Mouse (Mus musculus) cerebellum, adult 18-20 months (tissue): ENCODE measurements around the gene Nsg1.

Source experiments
- DNase-seq, 2 experiments: peaks; one replicate each; pipeline ENCODE4 v3.0.0; 2021

The Nsg1 gene

DNA sequence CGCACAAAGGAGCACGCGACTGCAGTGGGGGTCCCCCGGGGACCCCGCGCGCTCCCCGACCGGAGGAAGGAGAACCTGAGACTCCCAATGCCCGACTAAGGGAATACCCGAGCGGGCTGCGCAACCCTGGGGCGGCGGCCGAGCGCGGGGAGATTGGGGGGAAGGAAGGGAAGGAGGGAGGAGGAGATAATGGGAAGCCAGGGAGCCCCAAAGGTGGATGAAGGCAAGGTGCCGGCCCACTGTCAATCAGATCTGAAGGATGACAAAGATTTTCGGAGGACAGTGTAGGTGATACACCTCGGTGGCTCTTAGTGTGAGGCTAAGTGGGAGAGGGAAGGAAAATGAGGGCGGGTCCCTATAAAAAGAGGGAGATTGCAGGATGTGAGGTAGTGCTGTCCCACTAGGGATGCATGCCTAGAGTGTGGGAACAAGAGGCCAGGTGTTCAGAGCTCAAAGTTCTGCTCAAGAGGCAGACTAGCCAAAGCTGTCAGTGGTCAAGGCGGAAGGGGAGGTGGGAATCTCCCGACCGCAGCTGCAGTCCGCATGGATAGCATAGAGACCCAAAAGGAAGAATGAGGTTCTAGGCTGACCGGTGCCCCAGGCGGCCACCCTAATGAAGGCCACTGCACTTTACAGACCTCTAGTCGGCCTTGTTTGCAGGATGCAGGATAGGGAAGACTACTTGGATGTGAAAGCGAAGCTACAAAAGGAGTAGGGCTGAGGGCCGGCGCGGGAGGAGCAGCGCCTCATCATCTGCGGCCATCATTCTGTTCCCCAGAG lies at the start of gene Nsg1:
Gene Nsg1, minus strand, starts transcription at position 274 of the 780 bp plus-strand sequence.
- DNase-seq, result no peak

DNA sequence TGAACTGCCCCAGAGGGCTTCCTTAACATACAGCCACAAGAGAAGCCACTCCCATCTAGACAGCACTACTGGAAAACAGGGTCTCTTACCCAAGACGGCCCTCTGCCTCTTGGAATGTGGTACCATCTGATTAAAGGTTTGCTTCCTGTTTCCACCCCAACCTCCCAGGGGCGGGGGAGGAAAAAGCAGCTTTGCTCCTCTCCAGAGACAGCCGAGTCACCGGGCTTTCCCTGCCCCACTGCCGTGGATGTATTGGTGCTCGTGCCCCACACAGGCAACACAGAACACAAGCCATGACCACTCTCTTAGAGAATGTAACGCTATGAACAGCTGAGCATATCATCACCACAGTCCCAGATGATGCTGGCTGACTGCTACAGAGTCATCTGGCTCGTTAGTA lies 49.3 kb upstream of the Nsg1 start:
- no peak for DNase-seq

DNA sequence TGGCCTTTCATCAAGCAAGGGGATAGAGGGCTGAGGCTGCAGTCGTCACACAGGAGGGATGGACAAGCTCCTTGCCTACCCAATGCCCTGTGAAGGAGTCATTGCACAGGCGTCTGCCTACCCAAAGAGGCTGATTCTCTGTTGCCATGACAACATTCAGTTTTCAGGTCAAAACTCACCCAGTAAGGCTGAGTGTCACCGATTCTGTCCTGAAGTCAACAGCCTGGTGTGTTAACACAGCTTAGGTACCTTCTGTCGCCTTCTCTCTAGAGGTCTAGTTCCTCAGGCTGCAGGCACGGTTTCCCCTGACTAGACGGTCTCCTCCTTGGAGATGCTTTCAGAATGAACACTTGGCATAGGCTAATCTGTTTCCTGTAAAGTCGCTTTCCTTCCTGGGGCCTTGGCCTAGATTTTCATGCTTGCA lies 45.6 kb upstream of the Nsg1 start:
- peak in 1 of 2 experiments; percentile 28 for DNase-seq

DNA sequence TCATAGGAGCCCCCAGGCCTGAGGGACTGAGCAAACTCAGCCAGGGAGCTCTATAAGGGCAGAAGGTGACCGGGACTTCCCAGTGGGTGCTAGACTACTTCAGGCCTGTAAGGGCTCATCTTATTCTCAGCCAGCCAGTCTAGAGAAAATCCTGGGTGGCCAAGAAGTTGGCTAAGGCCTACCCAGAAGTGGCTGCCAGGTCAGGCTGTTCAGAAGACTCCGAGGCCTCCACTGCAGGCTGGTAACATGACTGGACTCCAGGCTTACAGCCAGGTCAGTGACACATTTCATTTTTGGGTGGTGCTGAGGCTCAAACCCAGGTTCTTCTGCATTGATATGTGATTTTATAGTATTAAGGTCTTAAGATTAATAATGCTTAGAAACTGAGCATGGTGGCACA lies 40.0 kb upstream of the Nsg1 start:
- no peak for DNase-seq

DNA sequence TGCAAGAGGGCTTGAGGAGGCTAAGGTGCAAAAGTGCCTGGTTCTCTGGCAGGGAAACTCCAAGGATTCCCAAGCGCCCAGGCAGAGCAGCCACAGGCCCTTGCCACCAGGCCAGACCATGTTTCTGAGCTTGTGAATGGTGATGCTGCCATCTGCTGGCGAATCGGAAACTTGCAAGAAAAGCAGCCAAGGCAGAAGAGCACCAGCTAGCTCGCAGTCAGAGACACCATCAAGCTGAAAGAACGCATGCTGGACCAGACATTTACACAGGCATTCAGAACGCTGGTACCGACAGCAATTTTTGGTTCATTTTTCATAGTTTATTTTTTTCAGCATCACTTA lies 37.7 kb upstream of the Nsg1 start:
- DNase-seq, result peak; percentile 85 to 91

DNA sequence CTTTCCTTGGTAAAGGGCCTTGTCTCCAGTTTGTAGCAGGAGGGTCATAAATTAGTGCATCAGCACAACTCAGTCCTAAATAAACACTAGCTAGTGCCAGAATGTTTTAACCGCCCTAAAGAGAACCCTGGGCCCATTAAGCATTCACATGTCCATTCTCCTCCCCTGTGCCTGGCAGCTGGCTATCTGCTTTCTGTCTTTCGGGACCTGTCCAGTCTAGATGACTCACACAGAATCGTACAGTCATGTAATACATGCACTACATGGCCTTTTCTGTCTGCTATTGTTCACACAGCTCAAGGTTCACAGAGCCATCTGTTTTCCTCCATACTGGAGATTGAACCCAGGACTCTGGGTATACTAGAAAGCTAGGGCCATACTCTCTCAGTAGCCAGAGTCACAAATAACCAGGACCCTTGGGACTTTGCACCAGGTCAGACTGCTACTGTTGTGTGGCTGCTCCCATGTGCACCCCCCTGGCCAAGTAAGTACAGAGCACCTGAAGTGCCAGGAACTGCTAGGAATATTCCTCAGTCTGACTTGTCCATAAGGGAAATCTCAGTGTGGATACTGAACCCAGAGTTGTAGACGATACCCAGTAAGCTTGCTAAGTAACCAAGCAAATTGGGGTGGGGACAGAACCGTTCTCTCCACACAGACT lies 37.2 kb upstream of the Nsg1 start:
- DNase-seq, result no peak

DNA sequence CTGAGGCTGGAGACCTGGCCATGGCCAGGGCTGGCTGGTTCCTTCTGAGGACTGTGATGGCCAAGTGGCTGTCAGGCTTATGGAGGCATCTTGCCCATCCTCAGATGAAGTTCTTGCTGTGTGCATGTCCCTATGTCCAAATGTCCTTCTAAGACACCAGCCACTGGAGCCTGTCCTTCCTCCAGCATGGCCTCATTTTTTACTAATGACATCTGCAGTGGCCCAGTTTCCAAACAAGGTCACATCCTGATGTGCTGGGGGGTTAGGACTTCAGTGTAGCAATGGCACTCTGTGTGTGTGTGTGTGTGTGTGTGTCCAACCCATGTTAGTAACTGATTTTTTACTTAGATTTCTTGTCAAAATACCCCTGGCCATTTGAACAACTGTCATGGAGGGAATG lies 36.2 kb upstream of the Nsg1 start:
- DNase-seq, result no peak

DNA sequence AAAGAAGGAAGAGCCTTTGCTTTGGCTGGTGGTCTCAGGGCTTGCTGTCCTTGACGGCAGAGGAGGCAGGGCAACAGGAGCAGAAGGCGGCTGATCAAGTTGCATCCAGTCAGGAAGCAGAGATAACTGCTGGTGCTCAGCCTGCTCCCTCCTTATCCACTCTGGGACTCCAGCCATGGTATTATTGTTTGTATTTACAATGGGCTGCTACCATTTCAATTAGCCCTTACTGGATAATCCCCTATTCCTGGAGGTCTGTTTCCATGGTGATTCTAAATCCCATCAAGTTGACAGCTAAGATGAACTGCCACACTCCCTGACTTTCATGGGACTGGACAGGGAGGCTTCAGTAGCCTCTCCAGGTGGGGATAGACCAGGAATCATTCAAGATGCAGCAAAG lies 35.2 kb upstream of the Nsg1 start:
- DNase-seq, result no peak

DNA sequence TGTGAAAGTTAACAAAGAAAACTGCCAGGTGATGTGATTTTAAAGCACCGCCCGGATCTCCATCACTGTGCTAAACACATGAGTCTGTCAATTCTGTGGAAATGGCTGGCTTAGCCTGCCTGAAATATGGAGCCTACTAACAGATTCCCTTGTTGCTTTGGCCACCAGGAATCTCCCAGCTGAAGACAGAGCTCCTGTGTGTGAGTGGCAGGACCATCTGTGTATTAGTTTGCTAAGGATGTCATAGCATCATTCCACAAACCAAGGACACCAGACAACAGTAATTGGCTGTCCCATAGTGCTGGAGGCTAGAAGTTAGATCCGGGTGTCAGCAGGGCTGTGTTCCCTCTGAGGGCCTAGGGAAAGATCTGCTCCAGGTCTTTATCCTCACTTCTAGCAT lies 31.2 kb upstream of the Nsg1 start:
- DNase-seq, result no peak

DNA sequence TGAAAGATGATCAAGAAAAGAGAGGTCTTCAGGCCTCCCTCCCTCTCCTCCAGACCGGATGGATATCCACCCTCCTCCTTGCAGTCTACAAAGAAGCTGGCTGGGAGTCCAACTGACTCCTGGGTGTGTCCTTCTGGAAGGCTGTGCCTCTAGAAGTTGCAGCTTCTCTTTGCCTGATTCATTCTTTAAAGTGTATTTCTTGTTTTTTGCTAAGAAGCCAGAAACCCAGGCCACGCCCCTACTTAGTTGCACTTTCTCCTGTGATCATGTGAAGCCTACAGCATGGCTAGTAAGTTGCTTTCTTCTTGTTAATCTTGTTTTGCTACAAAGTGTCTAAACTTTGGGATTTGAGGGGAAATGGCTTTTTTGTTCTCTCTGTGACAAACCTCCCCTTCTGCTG lies 27.3 kb upstream of the Nsg1 start:
- no peak for DNase-seq

DNA sequence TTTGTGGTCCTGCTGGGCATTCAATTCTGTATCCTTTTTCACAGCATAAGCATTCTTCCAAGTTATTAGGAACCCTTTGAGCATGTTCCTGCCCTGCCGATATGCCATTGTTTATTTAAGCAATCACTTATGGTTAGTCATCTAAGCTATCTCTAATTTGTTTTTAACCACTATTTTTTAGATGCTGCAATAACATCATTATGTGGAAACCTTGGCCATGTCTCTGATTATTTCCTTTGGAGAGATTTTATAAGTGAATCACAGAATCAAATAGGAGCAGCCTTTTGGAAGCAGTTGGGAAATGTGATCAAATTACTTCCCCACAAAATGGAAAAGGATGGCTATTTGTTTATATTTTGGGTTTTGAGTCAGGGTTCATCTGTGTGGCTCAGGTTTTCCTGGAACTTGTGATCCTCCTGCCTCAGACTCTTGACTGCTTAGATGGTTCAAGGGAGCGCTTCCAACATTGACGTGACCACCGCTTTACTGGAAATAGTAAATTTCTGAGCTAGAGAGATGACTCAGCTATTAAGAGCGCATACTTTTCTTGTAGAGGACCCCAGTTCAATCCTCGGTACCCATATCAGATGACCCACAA lies 25.1 kb upstream of the Nsg1 start:
- DNase-seq, result no peak

DNA sequence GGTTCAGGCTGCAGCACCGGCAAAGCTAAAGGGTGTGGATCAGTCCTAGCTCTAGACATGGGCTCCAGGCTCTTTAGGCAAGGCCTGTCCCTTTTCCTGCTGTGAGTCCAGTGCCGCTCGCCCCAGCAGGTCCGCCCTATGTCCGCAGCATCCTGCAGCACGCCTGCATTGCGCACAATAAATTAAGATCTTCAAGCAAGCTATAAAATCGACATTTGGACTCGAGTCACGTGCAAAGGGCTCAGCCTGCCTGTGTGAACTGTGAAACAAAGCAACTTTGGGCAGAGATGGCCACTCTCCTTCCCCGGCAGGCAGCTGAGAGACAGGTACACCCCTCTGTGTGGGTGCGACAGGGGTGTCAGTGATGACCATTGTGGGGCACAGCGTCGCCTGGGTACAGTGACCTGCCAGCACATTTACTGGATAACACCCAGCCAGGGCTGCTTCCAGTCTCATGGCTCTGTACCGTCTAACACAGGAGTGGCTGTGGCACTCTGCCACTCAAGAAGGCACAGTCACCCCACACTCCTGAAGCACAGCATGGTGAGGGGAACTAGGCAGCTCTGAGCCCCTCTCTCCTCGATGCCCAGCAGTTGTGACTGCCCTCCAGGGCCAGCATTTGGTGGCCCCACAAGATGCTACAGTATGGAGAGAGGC lies 14.7 kb upstream of the Nsg1 start:
- DNase-seq, result no peak

DNA sequence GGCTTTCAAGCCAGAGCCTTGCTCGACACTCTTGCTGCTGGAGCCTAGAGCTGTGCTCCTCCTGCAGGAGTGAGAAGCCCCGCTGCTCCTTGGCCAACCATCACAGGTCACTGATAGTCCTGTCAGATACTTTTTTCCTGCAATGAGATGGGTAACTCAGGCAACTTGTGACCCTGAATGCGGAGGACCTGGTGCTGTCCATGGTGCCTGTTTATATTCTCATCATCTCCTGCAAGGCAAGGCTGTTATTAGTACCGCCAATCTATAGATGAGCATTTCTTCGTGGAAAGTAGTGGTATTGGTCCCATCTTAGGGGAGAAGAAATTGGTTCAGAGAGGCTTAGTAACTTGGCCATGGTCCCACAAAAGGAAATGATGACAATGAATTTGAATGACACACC lies 14.1 kb upstream of the Nsg1 start:
- no peak for DNase-seq

DNA sequence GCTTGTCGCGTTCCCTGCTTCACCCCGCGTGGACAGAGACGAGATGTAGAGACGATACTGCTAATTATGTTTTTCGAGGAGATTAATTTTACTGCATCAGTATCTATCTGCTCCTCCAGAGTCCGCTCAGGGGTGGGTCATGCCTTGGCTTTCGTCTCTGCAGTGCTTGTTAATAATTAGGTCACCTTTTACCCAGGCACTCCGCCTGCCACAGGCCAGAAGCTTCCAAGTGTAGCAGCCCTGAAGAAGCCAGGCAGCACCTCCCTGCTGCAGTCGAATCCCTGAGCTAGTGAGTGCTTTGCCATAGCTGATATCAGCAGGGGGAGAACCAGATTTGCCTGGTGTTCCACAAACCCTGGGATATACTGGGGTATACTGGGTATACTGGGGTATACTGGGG lies 8.8 kb upstream of the Nsg1 start:
- DNase-seq, result peak in 1 of 2 experiments; percentile 11

DNA sequence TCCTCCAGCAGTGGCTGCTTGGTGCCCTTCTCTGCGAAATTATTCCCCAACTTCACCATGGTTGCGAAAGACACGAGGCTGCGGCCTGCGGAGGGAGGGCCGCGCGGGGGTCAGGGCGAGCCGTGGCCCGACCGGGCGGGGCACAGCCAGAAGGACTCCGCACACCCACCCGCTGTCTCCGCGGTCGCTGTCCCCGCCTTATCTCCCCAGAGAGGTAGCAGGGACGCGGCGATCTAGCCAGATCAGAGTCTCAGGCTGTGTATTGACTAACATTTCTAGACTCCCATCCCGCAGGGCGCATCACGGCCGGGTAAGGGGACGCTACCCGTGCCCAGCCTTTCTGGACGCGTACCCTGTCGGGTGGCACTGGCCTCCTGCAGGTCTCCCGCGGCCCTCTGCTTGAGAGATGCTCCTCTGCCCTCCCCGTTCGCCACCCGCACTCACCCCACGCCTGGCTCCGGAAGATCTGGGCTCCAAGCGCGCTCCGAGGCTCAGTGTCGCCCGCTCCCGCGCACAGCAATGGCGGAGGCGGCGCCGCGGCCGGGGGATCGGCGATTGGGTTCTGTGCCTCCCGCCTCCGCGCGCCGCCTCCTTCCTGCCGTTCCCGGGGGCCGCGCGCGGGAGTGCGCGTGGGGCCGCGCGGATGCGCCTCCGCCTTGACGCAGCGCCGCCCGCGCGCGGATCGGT lies 617 bp downstream of the Nsg1 start:
- peak; percentile 89 to 94 for DNase-seq

DNA sequence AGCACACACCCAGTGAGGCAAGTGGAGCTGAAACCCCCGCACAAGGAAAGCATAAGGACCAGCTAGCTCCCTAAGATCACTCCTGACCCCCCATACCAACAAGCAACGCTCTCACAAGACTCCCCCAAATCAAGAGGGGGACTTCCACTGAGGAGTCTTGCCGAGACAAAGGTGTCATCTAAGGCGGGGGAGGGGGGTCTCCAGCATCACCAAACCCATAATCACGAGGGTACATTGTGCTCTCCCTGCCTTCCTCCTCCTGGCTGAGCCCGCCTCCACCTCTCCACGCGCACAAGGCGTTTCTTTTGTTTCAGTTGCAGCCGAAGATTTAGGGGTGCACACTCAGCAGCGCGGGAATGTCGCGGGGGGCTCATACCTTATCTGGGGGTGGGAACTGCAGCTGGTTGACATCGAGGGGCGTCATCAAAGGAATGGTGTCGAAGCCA lies 1.2 kb downstream of the Nsg1 start:
- peak; percentile 34 to 50 for DNase-seq

DNA sequence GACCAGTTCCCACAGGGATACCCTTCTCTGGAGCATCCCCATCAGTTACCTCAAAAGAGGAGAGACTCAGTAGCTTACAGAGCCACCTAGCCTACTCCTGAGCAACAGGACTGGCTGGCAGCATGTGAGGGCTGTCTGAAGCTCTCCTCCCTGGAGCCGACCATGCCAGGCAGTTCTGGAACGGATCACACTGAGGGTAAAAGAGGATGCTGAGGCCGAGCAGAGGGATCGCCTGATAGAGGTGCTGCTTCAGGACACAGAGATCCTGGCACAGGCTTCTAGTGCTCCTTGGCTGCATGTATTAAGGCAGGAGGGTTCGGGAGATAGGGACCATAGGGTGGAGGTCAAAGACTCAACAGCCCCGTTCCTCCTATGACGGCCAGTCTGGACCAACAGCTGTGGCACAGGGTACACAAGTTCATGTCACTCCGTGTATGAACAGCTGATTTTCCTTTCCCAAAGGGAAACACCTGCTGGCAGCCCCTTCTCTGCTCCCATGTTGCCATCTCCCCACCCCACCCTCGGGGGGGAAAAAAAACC lies 2.2 kb downstream of the Nsg1 start:
- peak; percentile 61 to 70 for DNase-seq

DNA sequence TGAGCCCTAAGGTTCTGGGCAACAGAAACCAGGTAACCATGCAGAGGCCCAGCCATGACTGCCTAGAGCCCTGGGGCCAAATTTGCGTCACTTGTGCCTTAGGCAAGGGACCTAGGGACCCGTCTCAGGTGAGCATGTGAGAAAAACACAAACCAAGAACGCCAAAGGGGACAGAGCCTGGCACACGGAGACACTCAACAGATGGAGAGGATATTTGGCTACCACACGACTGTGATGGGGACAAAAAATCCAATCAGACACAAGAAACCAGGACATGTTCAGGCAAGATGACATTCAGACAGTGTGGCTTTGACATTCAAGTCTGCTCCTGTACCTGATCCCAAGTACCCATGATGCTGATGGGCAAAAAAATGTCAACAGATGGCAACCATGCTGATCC lies 6.1 kb downstream of the Nsg1 start:
- DNase-seq, result peak; percentile 69 to 71

DNA sequence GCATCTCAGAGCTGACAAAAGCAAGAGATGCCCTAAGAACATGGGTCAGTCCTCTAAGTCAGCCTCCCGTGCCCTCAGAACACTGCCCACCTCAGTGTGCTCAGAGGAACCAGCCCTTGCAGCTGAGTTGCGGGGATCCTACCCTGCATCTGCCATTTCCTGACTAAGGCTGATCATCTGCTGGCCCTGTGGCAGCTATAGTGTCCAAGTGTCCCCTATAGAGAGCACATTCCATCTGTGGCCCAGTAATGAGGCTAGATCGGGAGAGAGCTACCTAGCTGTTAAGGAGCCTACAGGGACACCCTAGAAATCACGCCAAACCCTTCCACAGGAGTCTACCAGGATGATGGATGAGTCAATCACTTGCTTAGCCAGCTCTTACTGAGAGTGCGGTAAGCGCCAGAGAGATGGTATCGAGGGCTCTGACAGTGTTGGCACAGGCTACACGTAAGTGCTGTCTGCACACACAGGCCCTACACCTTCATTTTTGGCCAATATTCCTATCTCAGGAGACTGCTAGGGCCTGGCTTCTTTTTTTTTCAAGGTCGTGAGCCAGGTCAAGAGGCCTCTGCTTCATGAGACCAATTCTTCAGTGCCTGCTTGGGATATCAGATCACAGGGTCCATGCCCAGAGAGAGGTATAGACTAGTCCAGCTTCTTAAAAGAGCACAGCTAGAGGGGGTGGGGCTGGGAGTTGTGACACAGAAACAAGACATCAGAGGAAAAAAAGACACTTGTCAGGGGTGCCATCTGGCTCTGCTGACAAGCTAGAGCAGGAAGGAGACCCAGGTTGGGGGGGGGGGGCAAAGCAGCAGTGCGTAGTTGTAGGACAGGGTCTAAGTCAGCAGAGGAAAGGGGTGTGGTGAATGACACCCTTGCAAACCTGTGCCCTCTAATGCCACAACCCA lies 7.3 kb downstream of the Nsg1 start:
- DNase-seq, result peak; percentile 58 to 68

DNA sequence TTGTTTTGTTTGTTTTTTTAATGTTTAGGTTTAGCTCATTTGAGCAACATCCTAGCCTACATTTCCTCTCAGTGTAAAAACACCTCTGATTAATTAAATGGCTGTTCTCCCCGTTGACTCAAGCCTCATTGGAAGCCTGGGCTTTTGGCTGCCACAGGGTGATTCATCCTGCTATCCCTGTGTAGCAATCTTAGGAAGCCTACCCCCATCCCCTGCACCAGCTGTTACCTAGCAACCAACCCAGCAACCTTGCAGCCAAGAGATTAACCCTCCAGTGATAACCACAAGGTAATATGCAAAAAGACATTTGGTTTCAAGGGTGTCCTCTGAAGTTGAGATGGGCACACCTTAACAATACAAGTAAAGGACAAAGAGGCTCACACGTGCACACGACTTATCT lies 8.4 kb downstream of the Nsg1 start:
- peak in 1 of 2 experiments; percentile 64 for DNase-seq

DNA sequence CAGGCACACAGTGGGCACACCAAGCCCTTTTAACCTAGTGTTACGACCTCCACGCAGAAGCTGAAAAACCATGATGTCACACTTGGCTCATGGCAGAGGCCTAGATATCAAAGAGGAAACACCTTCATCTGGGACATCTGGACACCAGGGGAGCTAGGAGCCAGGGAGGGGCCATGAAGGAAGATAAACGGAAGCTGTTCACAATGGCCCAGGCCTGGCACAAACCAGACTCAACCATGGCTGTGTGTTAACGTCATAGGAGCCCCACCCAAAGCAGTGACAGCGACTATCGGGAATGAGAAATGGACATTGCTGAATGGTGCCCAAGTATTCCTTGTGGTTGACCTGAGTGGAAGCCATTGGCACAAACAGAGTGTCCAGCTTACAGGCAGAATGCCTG lies 13.2 kb downstream of the Nsg1 start:
- no peak for DNase-seq

DNA sequence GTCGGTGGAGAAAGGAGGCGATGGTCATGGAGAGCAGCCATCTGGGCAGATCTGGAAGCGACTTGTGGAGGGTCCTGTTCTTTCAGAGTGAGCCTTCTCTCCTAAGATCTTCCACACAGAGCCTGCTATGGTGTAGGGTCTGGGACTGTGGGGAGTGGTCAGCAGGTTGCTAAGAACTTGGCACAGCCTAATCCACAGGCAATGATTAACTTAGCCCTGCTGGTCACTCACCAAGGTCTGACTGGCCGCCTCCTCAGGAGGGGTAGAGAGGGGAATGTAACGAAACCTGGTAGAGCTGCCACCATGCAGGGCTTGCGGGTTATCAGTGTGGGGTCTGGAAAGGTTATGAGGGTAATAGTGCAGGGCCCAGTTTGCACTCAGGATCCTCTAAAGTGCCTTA lies 18.8 kb downstream of the Nsg1 start:
- DNase-seq, result no peak
